Mouse (Mus musculus) testis, adult 2 months (tissue): ENCODE data around the gene Zfp367.

ENCODE experiments used
- CTCF ChIP-seq: fragments of 200-500 bp; IDR thresholded peaks from 2 replicates; pipeline ENCODE4 v1.5.1; 2012; ENCODE audit warnings: low read depth, mild to moderate bottlenecking, inconsistent platforms, low read length, moderate library complexity; ENCODE audit not compliant: control insufficient read depth, insufficient read depth, insufficient replicate concordance
- POLR2A ChIP-seq: fragments of 200-500 bp; IDR thresholded peaks from 2 replicates; pipeline ENCODE4 v1.6.1; 2012; ENCODE audit warnings: low read depth, mild to moderate bottlenecking, inconsistent platforms, low read length, moderate library complexity; ENCODE audit not compliant: control insufficient read depth

DNA sequence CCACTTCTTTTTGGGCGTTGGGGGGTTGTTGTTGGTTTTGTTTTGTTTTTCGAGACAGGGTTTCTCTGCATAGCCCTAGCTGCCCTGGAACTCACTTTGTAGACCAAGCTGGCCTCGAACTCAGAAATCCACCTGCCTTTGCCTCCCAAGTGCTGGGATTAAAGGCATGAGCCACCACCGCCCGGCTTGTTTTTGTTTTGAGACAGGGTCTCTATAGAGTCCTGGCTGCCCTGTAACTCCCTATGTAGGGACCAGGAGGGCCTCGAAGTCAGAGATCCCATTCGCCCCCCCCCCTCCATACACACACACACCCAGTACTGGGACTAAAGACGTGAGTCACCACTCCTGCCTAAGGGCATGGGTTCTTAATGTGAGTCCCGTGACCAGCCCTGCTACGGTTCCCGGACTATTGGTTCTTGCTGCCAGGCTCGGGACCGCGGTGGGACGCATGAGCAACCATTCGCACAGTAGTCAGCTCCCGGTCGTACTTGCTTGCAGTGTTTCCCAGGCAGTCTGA lies 807 bp upstream of the Zfp367 start:
- no peak for TF ChIP-seq CTCF
- no peak; the same call in 1 of the 2 replicates for TF ChIP-seq POLR2A
